Mouse (Mus musculus) limb, embryonic 12.5 days (tissue): ENCODE results near the gene Gpr62. TPM values are rescaled to one million over a fixed set of nuclear protein-coding genes. Genes with fewer than 3 reads are reported as not detected.

Source experiments
- ATAC-seq: fragments of 200-750 bp; cut with Nextera tagmentation; 2 replicates; pipeline ENCODE4 v1.8.0; 2017; ENCODE audit warnings: low read depth, moderate TSS enrichment; ENCODE audit not compliant: insufficient number of reproducible peaks, insufficient read depth, low FRiP score, low TSS enrichment
- H3K27ac ChIP-seq: fragments of 300-500 bp; sonication (generic); 2 replicates; pipeline ENCODE4 v1.5.1; 2016; ENCODE audit warnings: mild to moderate bottlenecking, moderate library complexity
- H3K27me3 ChIP-seq: fragments of 300-500 bp; sonication (generic); 2 replicates; pipeline ENCODE4 v1.6.1; 2016; ENCODE audit warnings: mild to moderate bottlenecking, moderate library complexity
- H3K36me3 ChIP-seq: fragments of 300-500 bp; sonication (generic); 2 replicates; pipeline ENCODE4 v1.6.1; 2016; ENCODE audit warnings: mild to moderate bottlenecking, moderate library complexity
- H3K4me1 ChIP-seq: fragments of 300-500 bp; sonication (generic); replicated peaks from 2 replicates; pipeline ENCODE4 v1.6.1; 2016
- H3K4me2 ChIP-seq: fragments of 300-500 bp; sonication (generic); 2 replicates; pipeline ENCODE4 v1.6.1; 2016; ENCODE audit warnings: mild to moderate bottlenecking, moderate library complexity
- H3K4me3 ChIP-seq: fragments of 300-500 bp; sonication (generic); replicated peaks from 2 replicates; pipeline ENCODE4 v1.5.1; 2016; ENCODE audit warnings: mild to moderate bottlenecking
- H3K9ac ChIP-seq: fragments of 300-500 bp; sonication (generic); replicated peaks from 2 replicates; pipeline ENCODE4 v1.6.1; 2016; ENCODE audit warnings: mild to moderate bottlenecking, moderate library complexity
- H3K9me3 ChIP-seq: fragments of 300-500 bp; sonication (generic); 2 replicates; pipeline ENCODE4 v1.6.1; 2016; ENCODE audit warnings: mild to moderate bottlenecking, moderate library complexity
- WGBS: fragments of 180-500 bp; shearing (Covaris S2); methylation state at CpG from one replicate; pipeline ENCODE4 v1.1.7; 2016; 5-methylcytosine and 5-hydroxymethylcytosine counted together
- polyA plus RNA-seq: library from polyadenylated mRNA; unstranded; fragments of >200 nt; fragmentation: Nextera tagmentation; extraction: Ambion mirVana; gene quantifications from 2 replicates; pipeline ENCODE4 v1.2.1, GENCODE M21; 2016

Gene Gpr62
- polyA plus RNA-seq, 1 experiment from 2014 or later, result 0.90 TPM

- H3K36me3 ChIP-seq, result peaks cover 3% of the 10 kb centered on the region
- peaks cover 43% of the 10 kb centered on the region for H3K4me1 ChIP-seq
- no peak overlapping the region for H3K4me3 ChIP-seq
- H3K27ac ChIP-seq, result peak overlapping the region; percentile 23; the same call in 1 of the 2 replicates
- H3K4me2 ChIP-seq, result peak overlapping the region; percentile 27
- H3K9me3 ChIP-seq, result no peaks in the 10 kb centered on the region
- H3K27me3 ChIP-seq, result no peaks in the 10 kb centered on the region; the same call in 1 of the 2 replicates
- WGBS, result 5% methylated on average over 6 of the region's 6 CpGs
- no peak for ATAC-seq
- 0 out of 2 replicates have a peak overlapping the region, but pooled peaks have one; percentile 12 for H3K9ac ChIP-seq
Observed at GRCm38 (mm10) chr9:106474456-106474855, 8.7 kb upstream of the Gpr62 start.

GRCm38 (mm10) chr9:106473753-106474105 lies 8.0 kb upstream of the Gpr62 start:
- H3K4me1 ChIP-seq, result peaks cover 43% of the 10 kb centered on the region
- no peak overlapping the region for H3K4me2 ChIP-seq
- H3K27ac ChIP-seq, result no peak overlapping the region
- no peaks in the 10 kb centered on the region; the same call in 1 of the 2 replicates for H3K27me3 ChIP-seq
- ATAC-seq, result no peak
- no peaks in the 10 kb centered on the region for H3K9me3 ChIP-seq
- no peak overlapping the region for H3K9ac ChIP-seq
- 73% methylated on average over 5 of the region's 5 CpGs for WGBS
- no peaks in the 10 kb centered on the region for H3K36me3 ChIP-seq
- H3K4me3 ChIP-seq, result no peak overlapping the region

- H3K4me3 ChIP-seq, result no peak overlapping the region
- H3K9me3 ChIP-seq, result no peaks in the 10 kb centered on the region
- no peak overlapping the region for H3K27ac ChIP-seq
- H3K4me1 ChIP-seq, result peaks cover 41% of the 10 kb centered on the region
- WGBS, result 92% methylated on average over 16 of the region's 16 CpGs
- no peaks in the 10 kb centered on the region for H3K36me3 ChIP-seq
- H3K4me2 ChIP-seq, result no peak overlapping the region
- ATAC-seq, result no peak
- no peak overlapping the region for H3K9ac ChIP-seq
- H3K27me3 ChIP-seq, result no peaks in the 10 kb centered on the region; the same call in 1 of the 2 replicates
Observed at GRCm38 (mm10) chr9:106473081-106473752, 7.5 kb upstream of the Gpr62 start.

GRCm38 (mm10) chr9:106472321-106472720 lies 6.6 kb upstream of the Gpr62 start:
- Histone ChIP-seq H3K4me3 (no peak overlapping the region), H3K9me3 (no peaks in the 10 kb centered on the region), H3K36me3 (no peaks in the 10 kb centered on the region), H3K4me1 (peaks cover 34% of the 10 kb centered on the region), H3K27me3 (no peaks in the 10 kb centered on the region; the same call in 1 of the 2 replicates), H3K9ac (no peak overlapping the region), H3K4me2 (no peak overlapping the region), H3K27ac (no peak overlapping the region)
- no peak for ATAC-seq
- 78% methylated on average over 4 of the region's 4 CpGs for WGBS

- Histone ChIP-seq H3K36me3 (no peaks in the 10 kb centered on the region), H3K27me3 (no peaks in the 10 kb centered on the region; the same call in 1 of the 2 replicates), H3K9ac (no peak overlapping the region), H3K4me3 (no peak overlapping the region), H3K4me2 (no peak overlapping the region), H3K4me1 (peaks cover 34% of the 10 kb centered on the region), H3K27ac (no peak overlapping the region), H3K9me3 (no peaks in the 10 kb centered on the region)
- no peak for ATAC-seq
- 19% methylated on average over 5 of the region's 5 CpGs for WGBS
Observed at GRCm38 (mm10) chr9:106471892-106472291, 6.2 kb upstream of the Gpr62 start.

GRCm38 (mm10) chr9:106470991-106471750 lies 5.4 kb upstream of the Gpr62 start:
- Histone ChIP-seq H3K9ac (no peak overlapping the region), H3K4me2 (no peak overlapping the region), H3K4me3 (no peak overlapping the region), H3K36me3 (no peaks in the 10 kb centered on the region), H3K4me1 (peaks cover 29% of the 10 kb centered on the region), H3K27ac (no peak overlapping the region), H3K9me3 (no peaks in the 10 kb centered on the region), H3K27me3 (peaks cover under 1% of the 10 kb centered on the region; the same call in 1 of the 2 replicates)
- 67% methylated on average over 14 of the region's 14 CpGs for WGBS
- no peak for ATAC-seq

GRCm38 (mm10) chr9:106469776-106470175 lies 4.0 kb upstream of the Gpr62 start:
- Histone ChIP-seq H3K4me2 (no peak overlapping the region), H3K27ac (no peak overlapping the region), H3K27me3 (peaks cover 8% of the 10 kb centered on the region), H3K4me3 (no peak overlapping the region), H3K36me3 (no peaks in the 10 kb centered on the region), H3K4me1 (peaks cover 32% of the 10 kb centered on the region), H3K9me3 (no peaks in the 10 kb centered on the region), H3K9ac (no peak overlapping the region)
- ATAC-seq, result no peak
- WGBS, result 74% methylated on average over 9 of the region's 9 CpGs

GRCm38 (mm10) chr9:106469317-106469716 lies 3.6 kb upstream of the Gpr62 start:
- no peak overlapping the region for H3K4me2 ChIP-seq
- no peak for ATAC-seq
- 75% methylated on average over 6 of the region's 6 CpGs for WGBS
- no peak overlapping the region for H3K9ac ChIP-seq
- H3K27ac ChIP-seq, result no peak overlapping the region
- peaks cover 32% of the 10 kb centered on the region for H3K4me1 ChIP-seq
- no peaks in the 10 kb centered on the region for H3K9me3 ChIP-seq
- no peak overlapping the region for H3K4me3 ChIP-seq
- 0 out of 2 replicates have a peak, but pooled peaks cover 3% of the 10 kb centered on the region for H3K36me3 ChIP-seq
- H3K27me3 ChIP-seq, result peaks cover 8% of the 10 kb centered on the region

GRCm38 (mm10) chr9:106467746-106468145 lies 2.0 kb upstream of the Gpr62 start:
- H3K27ac ChIP-seq, result no peak overlapping the region
- no peak for ATAC-seq
- H3K36me3 ChIP-seq, result peaks cover 18% of the 10 kb centered on the region
- peaks cover 8% of the 10 kb centered on the region for H3K27me3 ChIP-seq
- WGBS, result 90% methylated on average over 7 of the region's 7 CpGs
- no peaks in the 10 kb centered on the region for H3K9me3 ChIP-seq
- no peak overlapping the region for H3K4me3 ChIP-seq
- no peak overlapping the region for H3K9ac ChIP-seq
- H3K4me2 ChIP-seq, result no peak overlapping the region
- H3K4me1 ChIP-seq, result peaks cover 29% of the 10 kb centered on the region

GRCm38 (mm10) chr9:106466721-106467120 lies 983 bp upstream of the Gpr62 start:
- WGBS, result 93% methylated on average over 6 of the region's 6 CpGs

GRCm38 (mm10) chr9:106464751-106465541 lies 792 bp downstream of the Gpr62 start:
- H3K9me3 ChIP-seq, result no peaks in the 10 kb centered on the region
- H3K27me3 ChIP-seq, result peaks cover 8% of the 10 kb centered on the region; the same call in 1 of the 2 replicates
- peak overlapping the region; percentile 99 for H3K4me2 ChIP-seq
- WGBS, result 1% methylated on average over 99 of the region's 99 CpGs
- H3K27ac ChIP-seq, result peak overlapping the region; percentile 67
- peaks cover 46% of the 10 kb centered on the region for H3K36me3 ChIP-seq
- peaks cover 24% of the 10 kb centered on the region for H3K4me1 ChIP-seq
- H3K9ac ChIP-seq, result peak overlapping the region; percentile 82
- peak overlapping the region; percentile 66 for H3K4me3 ChIP-seq
- ATAC-seq, result peak; percentile 61

More at GRCm38 (mm10) chr9:106466721-106467120, 983 bp upstream of the Gpr62 start:
- no peak overlapping the region for H3K27ac ChIP-seq
- no peak for ATAC-seq
- no peaks in the 10 kb centered on the region for H3K9me3 ChIP-seq
- H3K4me1 ChIP-seq, result peaks cover 22% of the 10 kb centered on the region
- H3K36me3 ChIP-seq, result peaks cover 28% of the 10 kb centered on the region
- no peak overlapping the region for H3K9ac ChIP-seq
- no peak overlapping the region for H3K4me2 ChIP-seq
- no peak overlapping the region for H3K4me3 ChIP-seq
- peaks cover 8% of the 10 kb centered on the region for H3K27me3 ChIP-seq
